ENCODE assay signal across 16 mouse cellular contexts in the genomic region with DNA sequence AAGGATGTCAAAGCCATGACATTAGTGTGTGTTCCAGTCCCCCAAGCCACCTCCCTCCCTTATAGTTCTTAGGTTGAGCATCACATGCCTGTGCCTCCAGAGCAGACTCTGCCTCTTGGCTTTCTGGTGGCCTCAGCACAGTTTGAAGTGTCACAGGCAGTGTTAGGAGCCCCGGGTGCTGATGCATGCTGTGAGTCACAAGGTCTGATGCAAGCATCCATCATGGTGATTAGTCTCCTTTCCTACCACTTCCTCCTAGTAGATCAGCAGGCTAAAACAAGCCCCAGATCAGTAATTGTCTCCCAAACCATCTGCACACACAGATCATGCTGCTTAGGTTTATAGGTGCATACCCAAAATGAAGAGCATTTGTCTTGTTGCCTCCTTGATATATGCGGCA. TPM values are rescaled to one million over a fixed set of nuclear protein-coding genes. Genes with fewer than 3 reads are reported as not detected.
A peak's percentile ranks its signal among the peaks of the same experiment; 100 is the strongest.
DNase-seq lines count a peak whose midpoint lies in the region; ATAC-seq and TF ChIP-seq lines count a peak whose summit lies in the region.
"Had no signal": no experiment of that assay in that cellular context is flagged by ENCODE, and none has a peak within 500 bp of the region (broad histone marks: within the 10 kb centered on the region; RNA-seq: fewer than 3 reads in every experiment).

No protein-coding gene starts in this region.

- H3K27ac ChIP-seq in midbrain, embryonic 14.5 days (replicated peaks; ENCODE audit: low read depth, low read length): no peak overlapping the region
- no peak overlapping the region for H3K27ac ChIP-seq in midbrain, embryonic 10.5 days (replicated peaks)
- H3K27ac ChIP-seq: limb, embryonic 13.5 days; midbrain, embryonic 15.5 days had no signal

- H3K36me3 ChIP-seq in myocyte (ENCODE audit: control insufficient read depth, insufficient read depth): no peaks in the 10 kb centered on the region
- no peaks in the 10 kb centered on the region for H3K36me3 ChIP-seq in midbrain, embryonic 14.5 days (ENCODE audit: control insufficient read depth, insufficient read depth, low read length)
- H3K36me3 ChIP-seq in midbrain, embryonic 10.5 days: no peaks in the 10 kb centered on the region
- H3K36me3 ChIP-seq: limb, embryonic 13.5 days; midbrain, embryonic 15.5 days had no signal

- no peak overlapping the region for H3K4me3 ChIP-seq in myocyte
- no peak overlapping the region for H3K4me3 ChIP-seq in midbrain, embryonic 14.5 days (replicated peaks; ENCODE audit: low read depth, low read length)
- no peak overlapping the region for H3K4me3 ChIP-seq in midbrain, embryonic 10.5 days
- H3K4me3 ChIP-seq: limb, embryonic 13.5 days; midbrain, embryonic 15.5 days had no signal

- TF ChIP-seq POLR2A in myocyte (IDR thresholded peaks at IDR 0.05; ENCODE audit: insufficient read length, low read depth): peak; percentile 39

- H3K4me1 ChIP-seq in midbrain, embryonic 14.5 days (ENCODE audit: control insufficient read depth, insufficient read depth, low read length): no peaks in the 10 kb centered on the region
- peaks cover 9% of the 10 kb centered on the region for H3K4me1 ChIP-seq in midbrain, embryonic 10.5 days
- H3K4me1 ChIP-seq: limb, embryonic 13.5 days; midbrain, embryonic 15.5 days had no signal

- no peaks in the 10 kb centered on the region for H3K79me2 ChIP-seq in myocyte (ENCODE audit: control insufficient read depth, insufficient read depth)

- no peaks in the 10 kb centered on the region for H3K9me3 ChIP-seq in midbrain, embryonic 14.5 days (ENCODE audit: control insufficient read depth, low read length)
- H3K9me3 ChIP-seq in midbrain, embryonic 10.5 days (replicated peaks): no peaks in the 10 kb centered on the region
- H3K9me3 ChIP-seq: limb, embryonic 13.5 days; midbrain, embryonic 15.5 days had no signal

- H3K27me3 ChIP-seq in myocyte (ENCODE audit: control insufficient read depth, insufficient read depth, insufficient read length): no peaks in the 10 kb centered on the region
- H3K27me3 ChIP-seq in midbrain, embryonic 14.5 days (ENCODE audit: control insufficient read depth, insufficient read depth, low read length): no peaks in the 10 kb centered on the region
- no peaks in the 10 kb centered on the region for H3K27me3 ChIP-seq in midbrain, embryonic 10.5 days (ENCODE audit: low read depth, poor library complexity, severe bottlenecking)
- H3K27me3 ChIP-seq: limb, embryonic 13.5 days; midbrain, embryonic 15.5 days had no signal

- DNase-seq in layer of hippocampus, adult 9-11 months: peak; percentile 23
- no peak for DNase-seq in layer of hippocampus, postnatal 36 days
- peak; percentile 79 to 86 for DNase-seq in adrenal gland, adult (ENCODE audit: inconsistent age in 2 of 2, low spot score in 1 of 2)
- DNase-seq in midbrain, embryonic 14.5 days: no peak
- DNase-seq in midbrain, embryonic 10.5 days (ENCODE audit: low spot score): no peak
- DNase-seq in layer of hippocampus, postnatal 25 days (ENCODE audit: extremely low spot score in 1 of 2, low spot score in 1 of 2): no peak
- DNase-seq: cerebellum, adult 11-12 months; heart, adult 11 months; heart, postnatal 36 days; kidney, adult 11 months; thymus, adult 2 months had no signal

- peak overlapping the region; percentile 51 for H3K4me2 ChIP-seq in myocyte (ENCODE audit: low read depth)
- H3K4me2 ChIP-seq in midbrain, embryonic 14.5 days (ENCODE audit: low read length): no peak overlapping the region
- H3K4me2 ChIP-seq: limb, embryonic 13.5 days; midbrain, embryonic 15.5 days had no signal

- H3ac ChIP-seq in myocyte (ENCODE audit: control insufficient read depth, insufficient read length): no peak overlapping the region

- H3K9ac ChIP-seq in midbrain, embryonic 14.5 days (replicated peaks; ENCODE audit: low read length): no peak overlapping the region
- H3K9ac ChIP-seq: limb, embryonic 13.5 days; midbrain, embryonic 15.5 days had no signal

- ATAC-seq in granulocyte monocyte progenitor cell, adult 5-6 weeks (replicated peaks; ENCODE audit: poor library complexity, severe bottlenecking): peak; percentile 85
- no peak for ATAC-seq in midbrain, embryonic 14.5 days (ENCODE audit: low FRiP score, low TSS enrichment)
- ATAC-seq: forebrain, embryonic 14.5 days; midbrain, embryonic 15.5 days had no signal

- 67% methylated on average over 2 of the region's 2 CpGs for WGBS in midbrain, embryonic 14.5 days
- WGBS in midbrain, embryonic 10.5 days: 72% methylated on average over 2 of the region's 2 CpGs

TF ChIP-seq in myocyte, 11 proteins besides CTCF, POLR2A, EP300 and RAD21:
- no peak for TF ChIP-seq MYOD1 (IDR thresholded peaks at IDR 0.05; ENCODE audit: control insufficient read depth in 1 of 3, insufficient read length in 2 of 3, low read depth in 2 of 3)
- TF ChIP-seq CEBPB (IDR thresholded peaks at IDR 0.05; ENCODE audit: insufficient read depth, poor library complexity, severe bottlenecking): peak; percentile 88
- TF ChIP-seq TCF12 (IDR thresholded peaks at IDR 0.05; ENCODE audit: insufficient read depth, poor library complexity, severe bottlenecking): no peak
- no peak for TF ChIP-seq USF1 (IDR thresholded peaks at IDR 0.05; ENCODE audit: low read depth)
- no peak for TF ChIP-seq MAX (IDR thresholded peaks at IDR 0.05; ENCODE audit: low read depth)

RNA-seq across cellular contexts. Expression of a gene that starts 35.2 kb away (rescaled TPM):
- total RNA-seq in layer of hippocampus, postnatal 36 days (2021): 1 to 10 TPM; 2.7 to 2.9 TPM
- total RNA-seq in granulocyte monocyte progenitor cell, adult 5-6 weeks (2014; fragmentation: Nextera tagmentation): 8.4 and 11.4 TPM in 2 replicates
- 1.4 and 1.5 TPM in 2 replicates for total RNA-seq in granulocyte monocyte progenitor cell, adult 5-6 weeks (2017)
- 25.4 TPM for polyA plus RNA-seq in myocyte (2012; fragmentation: generic; extraction: Trizol)
- 3.0 and 7.1 TPM in 2 replicates for polyA plus RNA-seq in midbrain, embryonic 14.5 days (2014; fragmentation: Nextera tagmentation; extraction: Ambion mirVana)
- polyA plus RNA-seq in midbrain, embryonic 10.5 days (2016; fragmentation: Nextera tagmentation; extraction: Ambion mirVana): 14.5 and 17.2 TPM in 2 replicates
- 1 to 10 TPM; 3.0 to 3.2 TPM for total RNA-seq in layer of hippocampus, postnatal 25 days (2021)

Comparison
In these comparisons a context has a peak if more than half of its experiments do, and no peak if none do; other contexts are left out.
1. DNase-seq: peak in layer of hippocampus, adult 9-11 months (single experiment) and adrenal gland, adult (2 of 2); none in layer of hippocampus, postnatal 36 days (0 of 2), midbrain, embryonic 14.5 days (single experiment), midbrain, embryonic 10.5 days (single experiment) and layer of hippocampus, postnatal 25 days (0 of 2).